Mouse (Mus musculus): ENCODE data around the gene Twnk.
A peak's percentile ranks its signal among the peaks of the same experiment; 100 is the strongest.

Twnk gene

DNA sequence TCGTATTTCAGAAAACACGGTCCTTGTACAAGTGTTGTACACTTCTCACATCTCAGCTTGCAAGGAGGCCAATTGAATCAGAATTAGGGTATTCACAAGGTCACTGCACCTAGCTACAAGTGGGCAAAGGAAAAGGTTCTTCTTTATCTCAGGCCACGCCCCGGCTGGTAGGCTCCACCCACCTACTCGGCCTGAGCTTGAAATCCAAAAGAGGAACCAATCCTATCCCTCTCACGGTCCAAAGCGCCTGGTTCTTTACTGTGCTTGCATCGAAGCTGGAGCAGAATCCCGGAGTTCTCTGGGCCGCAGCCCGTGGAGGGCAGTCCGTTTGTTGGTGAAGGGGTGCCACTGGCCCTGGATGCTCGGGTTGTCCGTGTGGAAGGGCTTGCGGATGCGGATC is at the start of gene Twnk:
Gene Twnk (plus strand): TSS at position 220 of the 400 bp plus-strand sequence.
- DNase-seq (ENCODE audit: low spot score in 2 of 2), result no peak

DNA sequence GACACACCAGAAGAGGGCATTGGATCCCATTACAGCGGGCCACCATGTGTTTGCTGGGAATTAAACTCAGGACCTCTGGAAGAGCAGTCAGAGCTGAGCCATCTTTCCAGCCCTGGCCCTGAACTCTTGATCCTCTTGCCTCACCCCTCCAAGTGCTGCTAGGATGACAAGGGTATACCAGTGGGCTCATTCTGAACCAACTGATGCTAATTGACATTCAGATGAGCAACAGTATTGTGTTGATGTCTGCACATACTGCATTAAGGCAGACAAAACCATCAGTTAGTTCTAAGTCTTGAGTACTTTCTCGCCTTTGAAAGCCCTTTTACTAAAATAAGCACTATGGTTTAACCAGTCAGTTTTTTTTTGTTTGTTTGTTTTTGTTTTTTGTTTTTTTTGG is 45.8 kb upstream of the Twnk start:
- no peak for DNase-seq (ENCODE audit: low spot score in 2 of 2)

- no peak for DNase-seq (ENCODE audit: low spot score in 2 of 2)
Observed at GRCm38 (mm10) chr19:44965978-44966377, 39.5 kb upstream of the Twnk start.

DNA sequence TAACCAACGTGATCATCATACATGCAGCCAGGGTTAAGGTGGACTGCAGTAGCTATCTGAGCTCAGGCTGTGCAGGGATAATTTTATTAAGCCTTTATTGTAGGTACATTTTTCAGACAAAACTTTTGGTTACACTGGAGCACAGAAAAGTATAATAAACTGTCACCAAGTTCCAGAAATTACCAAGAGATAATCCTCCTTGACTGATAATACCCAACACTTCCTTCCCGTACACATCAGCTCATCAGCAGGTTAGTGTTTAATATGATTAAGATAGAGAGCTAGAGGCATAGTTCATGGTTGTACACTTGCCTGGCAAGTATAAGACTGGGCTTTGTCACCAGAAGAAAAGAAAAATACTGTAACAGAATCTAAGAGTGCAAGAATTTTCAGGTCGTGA is 37.1 kb upstream of the Twnk start:
- no peak for DNase-seq (ENCODE audit: low spot score in 2 of 2)

- DNase-seq (ENCODE audit: low spot score in 2 of 2), result no peak
Observed at GRCm38 (mm10) chr19:44976636-44977035, 28.8 kb upstream of the Twnk start.

DNA sequence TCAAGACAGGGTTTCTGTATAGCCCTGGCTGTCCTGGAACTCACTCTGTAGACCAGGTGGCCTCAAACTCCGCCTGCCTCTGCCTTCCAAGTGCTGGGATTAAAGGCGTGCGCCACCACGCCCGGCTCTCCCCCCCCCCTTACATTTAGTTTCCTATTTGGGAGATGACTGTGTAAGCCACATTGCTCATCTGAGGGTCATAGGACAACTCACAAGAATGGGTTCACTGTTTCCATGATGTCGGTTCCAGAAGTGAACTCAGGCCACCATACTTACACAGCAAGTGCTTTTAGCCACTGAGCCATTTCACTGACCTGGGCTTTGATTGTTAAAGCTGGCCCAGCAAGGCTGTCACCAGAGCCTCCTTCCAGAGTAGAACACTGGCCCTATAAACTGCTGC is 28.3 kb upstream of the Twnk start:
- DNase-seq (ENCODE audit: low spot score in 2 of 2), result no peak

DNA sequence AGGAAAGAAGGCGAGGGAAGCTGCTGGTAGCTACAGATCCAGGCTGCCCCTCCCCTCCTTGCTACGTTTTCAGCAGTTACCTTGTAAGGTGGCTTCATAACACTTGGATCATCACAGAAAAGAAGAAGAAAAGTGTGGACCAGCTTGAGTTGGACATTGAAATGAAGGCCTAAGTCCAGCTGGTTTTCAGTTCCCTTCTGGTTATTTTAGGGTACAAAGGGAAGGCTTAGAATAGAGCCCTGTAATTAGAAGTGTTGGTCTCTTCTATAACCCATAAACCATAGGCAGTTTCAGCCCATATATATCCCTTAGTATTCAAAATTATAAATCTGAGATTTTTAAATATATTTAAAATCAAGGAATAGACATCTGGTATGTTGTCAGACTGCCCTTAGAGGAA is 24.7 kb upstream of the Twnk start:
- DNase-seq (ENCODE audit: low spot score in 2 of 2), result no peak

DNA sequence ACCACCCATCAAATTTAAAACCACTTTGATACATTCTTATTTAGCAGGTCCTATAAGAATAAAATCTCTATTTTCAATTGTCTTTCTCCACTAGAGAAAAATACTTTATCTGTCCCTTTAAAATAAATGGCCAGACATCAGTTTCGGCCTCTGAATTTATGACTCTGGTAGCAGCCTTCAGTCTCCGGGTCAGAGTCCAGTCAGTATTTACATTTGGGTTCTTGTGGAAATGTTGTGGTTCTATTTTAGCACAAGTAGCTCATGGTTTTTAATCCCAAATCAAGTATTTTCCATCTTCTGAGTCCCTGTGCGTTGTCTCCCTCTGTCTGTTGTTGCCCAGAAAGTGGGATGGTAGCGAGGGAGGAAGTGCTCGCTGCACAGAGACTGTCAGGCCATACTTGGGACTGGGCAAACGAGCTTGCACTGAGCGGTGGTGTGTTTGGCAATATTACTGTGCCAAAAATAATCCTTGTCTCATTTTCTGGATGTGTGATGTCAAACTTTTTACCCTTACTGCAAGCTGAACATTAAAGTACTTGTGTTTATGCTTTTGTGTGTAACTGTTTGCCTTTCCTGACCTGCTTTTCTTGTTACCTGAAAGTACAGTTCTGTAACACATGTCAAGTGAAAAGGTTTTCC is 22.9 kb upstream of the Twnk start:
- no peak for DNase-seq (ENCODE audit: low spot score in 2 of 2)

- DNase-seq (ENCODE audit: low spot score in 2 of 2), result no peak
Observed at GRCm38 (mm10) chr19:44983366-44983765, 22.1 kb upstream of the Twnk start.

GRCm38 (mm10) chr19:44984420-44984819 is 21.0 kb upstream of the Twnk start:
- DNase-seq (ENCODE audit: low spot score in 2 of 2), result no peak

DNA sequence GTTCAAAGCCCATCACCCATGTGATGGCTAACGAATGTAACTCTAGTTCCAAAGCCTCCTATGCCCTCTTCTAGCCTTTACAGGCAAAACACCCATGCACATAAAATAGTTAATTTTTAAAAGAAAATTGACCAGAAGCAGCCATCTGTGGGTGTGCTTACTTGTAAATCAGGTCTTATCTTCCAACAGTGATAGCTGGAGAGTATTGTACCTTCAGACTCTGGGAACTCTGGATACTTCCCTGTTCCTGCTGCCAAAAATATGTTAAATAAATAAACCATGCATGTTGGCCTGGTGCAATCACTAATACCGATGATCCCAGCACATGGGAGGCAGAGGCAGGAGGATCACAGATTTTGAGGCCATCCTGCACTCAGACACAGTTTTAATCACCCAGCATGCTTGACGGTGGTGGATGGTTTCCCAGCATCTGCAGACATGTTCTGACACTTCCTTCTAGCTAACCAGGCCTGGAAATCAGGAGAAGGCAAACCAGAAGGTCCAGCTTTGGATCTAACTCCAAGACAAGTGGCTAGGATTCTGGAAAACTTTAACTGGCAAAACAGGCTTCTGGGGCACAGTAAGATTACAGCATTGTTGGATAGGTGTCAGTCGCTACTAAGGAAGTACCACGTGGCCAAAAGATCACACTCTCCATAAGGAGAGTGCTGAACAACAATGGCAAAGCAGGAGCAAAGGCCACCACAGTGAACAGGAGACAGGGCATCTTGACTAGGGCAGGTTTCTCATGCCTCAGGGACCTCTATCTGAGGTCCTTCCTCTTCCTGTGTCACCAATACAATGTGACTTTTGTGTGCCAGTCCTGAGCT is 20.1 kb upstream of the Twnk start:
- no peak for DNase-seq (ENCODE audit: low spot score in 2 of 2)

DNA sequence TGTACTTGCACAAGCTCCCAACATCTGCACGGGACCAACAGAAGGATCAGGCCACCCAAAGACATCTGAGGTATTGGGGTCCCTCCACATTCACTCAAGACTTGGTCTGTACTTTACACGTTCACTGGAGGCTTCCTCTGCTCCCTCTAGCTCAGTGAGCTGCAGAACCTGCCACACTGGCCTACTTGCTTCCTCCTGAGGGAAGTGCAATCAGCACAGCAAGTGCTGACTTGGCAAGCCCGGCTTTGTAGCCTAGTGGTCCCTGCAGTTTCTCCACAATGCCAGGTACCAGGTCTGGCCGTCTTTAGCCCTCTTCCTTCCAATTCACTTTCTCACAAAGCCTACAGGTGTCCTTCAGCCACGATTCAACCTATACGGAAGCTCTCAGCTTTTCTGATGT is 18.5 kb upstream of the Twnk start:
- no peak for DNase-seq (ENCODE audit: low spot score in 2 of 2)

- peak in 1 of 2 experiments; percentile 77 for DNase-seq (ENCODE audit: low spot score in 2 of 2)
Observed at GRCm38 (mm10) chr19:44987851-44988250, 17.6 kb upstream of the Twnk start.

DNA sequence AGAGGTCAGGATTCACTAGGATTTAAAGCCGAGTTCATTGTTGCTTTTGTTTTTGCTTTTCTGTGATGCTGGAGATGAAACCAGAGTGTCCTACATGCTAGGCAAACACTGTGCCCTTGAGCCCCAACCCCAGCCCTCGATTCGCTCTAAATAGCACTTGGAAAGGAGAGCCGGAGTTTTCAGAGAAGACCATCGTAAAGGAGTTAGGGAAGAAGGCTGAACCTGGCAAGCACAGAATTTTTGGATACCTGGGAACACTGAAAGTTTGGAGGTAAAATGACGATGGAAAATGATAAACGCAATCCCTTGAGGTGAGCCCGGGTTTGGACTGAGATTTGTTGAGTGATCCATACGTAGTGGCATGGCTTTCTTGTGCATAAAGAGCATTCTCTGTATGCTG is 17.1 kb upstream of the Twnk start:
- DNase-seq (ENCODE audit: low spot score in 2 of 2), result no peak

GRCm38 (mm10) chr19:44988831-44989566 is 16.5 kb upstream of the Twnk start, which contains the start of gene Sema4g:
Gene Sema4g, plus strand, starts transcription at chr19:44989101.
- DNase-seq (ENCODE audit: low spot score in 2 of 2), result no peak

DNA sequence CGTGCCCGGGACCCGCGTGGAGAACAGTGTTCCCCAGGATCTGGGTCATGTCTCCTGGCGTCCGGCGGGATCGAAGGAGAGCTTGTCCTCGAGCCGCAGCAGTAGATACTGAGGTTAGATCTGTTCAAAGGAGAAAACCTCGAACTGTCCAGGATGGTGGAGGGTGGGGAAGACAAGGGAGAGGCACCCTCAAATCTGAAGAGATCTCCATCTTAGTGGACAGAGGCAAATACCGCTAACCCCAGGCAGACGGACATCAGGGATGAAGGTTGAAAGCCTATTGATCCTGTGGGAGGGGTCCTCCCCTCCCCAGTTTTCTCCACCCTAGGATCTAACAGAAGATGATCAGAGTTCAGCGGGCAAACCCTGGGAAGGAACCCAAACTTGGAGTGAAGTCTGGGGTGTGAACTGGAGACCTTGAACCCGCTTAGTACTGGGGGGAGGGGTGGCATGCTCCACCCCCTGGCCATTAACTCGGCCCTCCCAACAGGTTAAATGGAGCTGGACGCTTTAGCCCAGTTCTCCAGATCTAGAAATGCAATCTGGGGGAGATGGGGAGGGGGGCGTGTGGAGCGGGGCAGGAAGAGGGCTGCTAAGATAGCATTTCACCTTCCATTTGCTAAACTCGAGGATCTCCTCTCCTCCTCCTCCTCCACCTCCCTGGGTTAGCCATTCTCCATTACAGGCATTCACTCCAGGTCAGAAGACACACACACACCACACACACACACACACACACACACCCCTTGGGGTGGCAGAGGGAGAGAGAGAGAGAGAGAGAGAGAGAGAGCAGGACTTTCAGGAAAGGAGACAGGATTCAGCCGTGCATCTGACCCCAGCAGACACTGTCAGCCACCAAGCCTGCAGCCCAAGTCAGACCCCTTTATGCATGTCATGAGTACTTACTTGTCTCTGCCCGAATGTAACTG is 15.6 kb upstream of the Twnk start:
- DNase-seq (ENCODE audit: low spot score in 2 of 2), result no peak

DNA sequence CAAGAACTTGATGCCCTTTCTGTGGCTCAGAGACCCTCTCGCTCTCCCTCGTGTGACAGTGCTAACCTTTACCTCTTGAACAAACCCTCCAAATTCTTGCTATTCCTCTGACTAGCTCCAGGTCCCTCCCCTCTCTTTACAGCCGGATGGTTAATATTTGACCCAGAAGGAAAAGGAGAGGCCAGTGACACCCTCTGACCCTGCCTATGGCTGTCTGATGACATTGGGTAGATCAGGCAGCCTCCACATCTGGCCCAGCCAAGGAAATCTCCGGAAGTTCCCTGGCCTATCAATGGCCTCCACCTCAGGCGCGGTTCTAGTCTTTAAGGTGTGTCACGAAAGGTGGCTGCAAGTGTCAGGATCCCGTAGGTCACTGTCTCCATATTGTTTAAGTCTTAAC is 14.4 kb upstream of the Twnk start:
- no peak for DNase-seq (ENCODE audit: low spot score in 2 of 2)

DNA sequence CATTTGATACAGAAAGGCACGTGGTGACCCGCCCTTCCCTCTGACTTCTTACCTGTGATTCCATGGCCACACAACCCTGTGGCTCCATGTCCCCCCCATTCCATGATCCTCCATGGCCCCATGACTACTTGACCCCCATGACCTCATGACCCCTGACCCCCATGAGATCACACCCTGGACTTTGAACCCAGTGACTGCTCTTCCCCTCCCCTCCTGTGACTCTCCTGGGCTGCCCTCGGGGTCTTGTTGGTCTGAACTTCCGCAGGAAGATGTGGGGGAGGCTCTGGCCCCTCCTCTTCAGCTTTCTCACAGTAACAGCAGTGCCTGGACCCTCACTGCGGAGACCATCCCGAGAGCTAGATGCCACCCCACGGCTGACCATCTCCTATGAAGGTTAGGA is 13.2 kb upstream of the Twnk start:
- no peak for DNase-seq (ENCODE audit: low spot score in 2 of 2)

DNA sequence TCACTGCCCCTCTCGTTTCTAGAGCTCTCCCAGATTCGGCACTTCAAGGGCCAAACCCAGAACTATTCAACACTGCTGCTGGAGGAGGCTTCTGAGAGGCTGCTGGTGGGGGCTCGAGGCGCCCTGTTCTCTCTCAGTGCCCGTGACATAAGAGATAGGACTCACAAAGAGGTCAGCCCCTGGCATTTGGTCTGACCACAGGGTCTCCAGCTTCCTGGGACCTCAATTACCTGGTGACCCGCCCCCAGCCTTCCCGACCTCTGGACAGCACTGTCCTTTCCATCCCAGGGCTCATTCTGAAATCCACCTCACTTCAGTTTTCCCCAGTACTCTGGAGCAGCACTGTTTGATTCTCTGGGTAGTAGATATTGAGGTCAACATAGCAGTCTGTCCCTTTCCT is 12.8 kb upstream of the Twnk start:
- no peak for DNase-seq (ENCODE audit: low spot score in 2 of 2)

- DNase-seq (ENCODE audit: low spot score in 2 of 2), result no peak
Observed at GRCm38 (mm10) chr19:44997786-44998185, 7.7 kb upstream of the Twnk start.

- DNase-seq (ENCODE audit: low spot score in 2 of 2), result no peak
Observed at GRCm38 (mm10) chr19:44999647-45000046, 5.8 kb upstream of the Twnk start.

GRCm38 (mm10) chr19:45002301-45002700 is 3.2 kb upstream of the Twnk start:
- no peak for DNase-seq (ENCODE audit: low spot score in 2 of 2)

Measured in frontal cortex, postnatal 36 days (tissue).